In genomic region chr11:116102472-116102871, GRCm38 (mm10) we compare ENCODE assay signal across 7 mouse cellular contexts. TPM values are rescaled to one million over a fixed set of nuclear protein-coding genes. Genes with fewer than 3 reads are reported as not detected.
DNase-seq lines count a peak whose midpoint lies in the region; ATAC-seq and TF ChIP-seq lines count a peak whose summit lies in the region.

No protein-coding gene starts in this region.

- in situ Hi-C loops in ES-E14 (cut with MboI; ENCODE audit: low sequenced_read_pairs in 2 of 2, unreplicated experiment in 2 of 2): no loop called here

- ATAC-seq in heart, embryonic 16.5 days (replicated peaks; ENCODE audit: extremely low read depth, insufficient read depth, low FRiP score): peak; percentile 19; the same call in 1 of the 2 replicates
- ATAC-seq in liver, embryonic 14.5 days (ENCODE audit: insufficient read depth): no peak

- peak overlapping the region; percentile 20 for H3K4me2 ChIP-seq in heart, embryonic 16.5 days (ENCODE audit: low read depth, low read length)
- H3K4me2 ChIP-seq in liver, embryonic 14.5 days (ENCODE audit: low read depth): peak overlapping the region; percentile 8; the same call in 1 of the 2 replicates

- peaks cover 83% of the 10 kb centered on the region for H3K4me1 ChIP-seq in E14TG2a.4 (replicated peaks; ENCODE audit: low read depth, low read length)
- peaks cover 10 to 26% of the 10 kb centered on the region in 2 experiments for H3K4me1 ChIP-seq in ES-E14 (ENCODE audit: control insufficient read depth in 2 of 2, insufficient read depth in 2 of 2, low read length in 2 of 2, poor library complexity in 1 of 2)
- H3K4me1 ChIP-seq in heart, embryonic 16.5 days (ENCODE audit: control insufficient read depth, insufficient read depth, low read length): peaks cover 78% of the 10 kb centered on the region
- H3K4me1 ChIP-seq in liver, embryonic 14.5 days (replicated peaks; ENCODE audit: control insufficient read depth in 2 of 2, insufficient read depth in 2 of 2, low read length in 1 of 2): peaks cover 13 to 46% of the 10 kb centered on the region in 2 experiments

- no peak for TF ChIP-seq CTCF in E14TG2a.4 (conservative IDR thresholded peaks at IDR 0.05; ENCODE audit: low read length)
- no peak for TF ChIP-seq CTCF in liver, embryonic 14.5 days (IDR thresholded peaks at IDR 0.05; ENCODE audit: low read depth)

- no peak for TF ChIP-seq EP300 in liver, embryonic 14.5 days (IDR thresholded peaks at IDR 0.05; ENCODE audit: low read depth)

- no peak overlapping the region for H3K9ac ChIP-seq in ES-E14 (ENCODE audit: insufficient read depth, low read depth, low read length, poor library complexity, severe bottlenecking)
- peak overlapping the region; percentile 70 for H3K9ac ChIP-seq in heart, embryonic 16.5 days (ENCODE audit: low read length)
- H3K9ac ChIP-seq in liver, embryonic 14.5 days (replicated peaks): no peak overlapping the region

- no peaks in the 10 kb centered on the region for H3K36me3 ChIP-seq in E14TG2a.4 (ENCODE audit: insufficient read depth, low read length)
- no peaks in the 10 kb centered on the region for H3K36me3 ChIP-seq in ES-E14 (ENCODE audit: control insufficient read depth, insufficient read depth, low read length, poor library complexity, severe bottlenecking)
- peaks cover 8% of the 10 kb centered on the region for H3K36me3 ChIP-seq in heart, embryonic 16.5 days (ENCODE audit: control insufficient read depth, insufficient read depth)
- H3K36me3 ChIP-seq in liver, embryonic 14.5 days (replicated peaks; ENCODE audit: control insufficient read depth, insufficient read depth, low read depth): no peaks in the 10 kb centered on the region

- WGBS in heart, embryonic 16.5 days: 50% methylated on average over 3 of the region's 4 CpGs
- 42% methylated on average over 3 of the region's 4 CpGs for WGBS in liver, embryonic 14.5 days (ENCODE audit: insufficient replicate concordance)

- peaks cover 21% of the 10 kb centered on the region for H3K27me3 ChIP-seq in E14TG2a.4 (ENCODE audit: insufficient read depth, low read length)
- H3K27me3 ChIP-seq in heart, embryonic 16.5 days (ENCODE audit: control insufficient read depth, insufficient read depth, low read length): no peaks in the 10 kb centered on the region
- H3K27me3 ChIP-seq in liver, embryonic 14.5 days (ENCODE audit: control insufficient read depth, insufficient read depth, low read length): peaks cover 3% of the 10 kb centered on the region

- peak overlapping the region; percentile 1; the same call in 1 of the 2 replicates for H3K27ac ChIP-seq in ES-E14 (ENCODE audit: insufficient read depth, low read depth, low read length, poor library complexity, severe bottlenecking)
- H3K27ac ChIP-seq in heart, embryonic 16.5 days (ENCODE audit: low read length): peak overlapping the region; percentile 98
- H3K27ac ChIP-seq in liver, embryonic 14.5 days: no peak overlapping the region

- H3K4me3 ChIP-seq in E14TG2a.4 (replicated peaks; ENCODE audit: low read length): peak overlapping the region; percentile 60; the same call in 1 of the 2 replicates
- H3K4me3 ChIP-seq in ES-E14 (ENCODE audit: insufficient read depth in 1 of 2, low read depth in 1 of 2, low read length in 2 of 2, poor library complexity in 1 of 2, severe bottlenecking in 1 of 2): no peak overlapping the region
- H3K4me3 ChIP-seq in heart, embryonic 16.5 days (ENCODE audit: low read length): no peak overlapping the region
- no peak overlapping the region for H3K4me3 ChIP-seq in liver, embryonic 14.5 days (ENCODE audit: insufficient read depth in 1 of 2, low read depth in 2 of 2, low read length in 2 of 2)

- H3K9me3 ChIP-seq in E14TG2a.4 (ENCODE audit: low read length): no peaks in the 10 kb centered on the region
- H3K9me3 ChIP-seq in ES-E14 (ENCODE audit: control insufficient read depth, insufficient read depth, low read depth, low read length): no peaks in the 10 kb centered on the region
- H3K9me3 ChIP-seq in heart, embryonic 16.5 days (replicated peaks; ENCODE audit: control insufficient read depth, low read length): no peaks in the 10 kb centered on the region
- H3K9me3 ChIP-seq in liver, embryonic 14.5 days (ENCODE audit: control insufficient read depth, low read length): no peaks in the 10 kb centered on the region

- no peak for DNase-seq in ES-E14 (ENCODE audit: low read depth, low spot score)
- DNase-seq in liver, embryonic 14.5 days (ENCODE audit: low read depth in 3 of 3, low spot score in 3 of 3): no peak
- no peak for DNase-seq in cerebellum, postnatal 36 days
- no peak for DNase-seq in frontal cortex, postnatal 25 days (ENCODE audit: low spot score in 2 of 2)
- DNase-seq in cerebellum, adult 18-20 months: no peak

TF ChIP-seq in ES-E14, 5 proteins besides CTCF, POLR2A, EP300 and RAD21:
- TF ChIP-seq ZNF384 (IDR thresholded peaks at IDR 0.05; ENCODE audit: low read depth, low read length) (no peak), HCFC1 (IDR thresholded peaks at IDR 0.05; ENCODE audit: borderline replicate concordance, insufficient read depth, low read length) (no peak), MAFK (IDR thresholded peaks at IDR 0.05; ENCODE audit: insufficient read depth, low read depth, low read length) (no peak), CHD2 (IDR thresholded peaks at IDR 0.05; ENCODE audit: low read depth, low read length) (no peak), ZC3H11A (IDR thresholded peaks at IDR 0.05; ENCODE audit: borderline replicate concordance, low read depth, low read length) (no peak)

RNA-seq across cellular contexts. Expression of gene Wbp2, which starts 15.7 kb away (rescaled TPM):
- total RNA-seq in ES-E14 (2012; rRNA removed): 16.9 and 20.1 TPM in 2 replicates
- polyA plus RNA-seq in heart, embryonic 16.5 days (2015; fragmentation: Nextera tagmentation; extraction: Ambion mirVana): 143 and 153 TPM in 2 replicates
- 46.2 and 57.4 TPM in 2 replicates for polyA plus RNA-seq in liver, embryonic 14.5 days (2012; rRNA removed)
- 74.5 and 87.6 TPM in 2 replicates for polyA plus RNA-seq in liver, embryonic 14.5 days (2014; fragmentation: Nextera tagmentation; extraction: Ambion mirVana)

RNA-seq across cellular contexts. Expression of gene Trim47, which starts 24.5 kb away (rescaled TPM):
- 2.0 and 3.3 TPM in 2 replicates for total RNA-seq in ES-E14 (2012; rRNA removed)
- 79.8 and 89.2 TPM in 2 replicates for polyA plus RNA-seq in heart, embryonic 16.5 days (2015; fragmentation: Nextera tagmentation; extraction: Ambion mirVana)
- 1.8 and 2.0 TPM in 2 replicates for polyA plus RNA-seq in liver, embryonic 14.5 days (2012; rRNA removed)
- 2.2 and 3.2 TPM in 2 replicates for polyA plus RNA-seq in liver, embryonic 14.5 days (2014; fragmentation: Nextera tagmentation; extraction: Ambion mirVana)

RNA-seq across cellular contexts. Expression of gene Unc13d, which starts 24.7 kb away (rescaled TPM):
- total RNA-seq in ES-E14 (2012; rRNA removed): 13.3 and 14.2 TPM in 2 replicates
- 3.2 and 5.9 TPM in 2 replicates for polyA plus RNA-seq in heart, embryonic 16.5 days (2015; fragmentation: Nextera tagmentation; extraction: Ambion mirVana)
- 18.7 and 19.6 TPM in 2 replicates for polyA plus RNA-seq in liver, embryonic 14.5 days (2012; rRNA removed)
- polyA plus RNA-seq in liver, embryonic 14.5 days (2014; fragmentation: Nextera tagmentation; extraction: Ambion mirVana): 14.9 and 16.8 TPM in 2 replicates

RNA-seq across cellular contexts. Expression of gene Trim65, which starts 28.5 kb away (rescaled TPM):
- total RNA-seq in ES-E14 (2012; rRNA removed): 0.31 and 0.42 TPM in 2 replicates
- 5.3 and 6.5 TPM in 2 replicates for polyA plus RNA-seq in heart, embryonic 16.5 days (2015; fragmentation: Nextera tagmentation; extraction: Ambion mirVana)
- 1.4 and 1.5 TPM in 2 replicates for polyA plus RNA-seq in liver, embryonic 14.5 days (2012; rRNA removed)
- polyA plus RNA-seq in liver, embryonic 14.5 days (2014; fragmentation: Nextera tagmentation; extraction: Ambion mirVana): 0.83 and 0.97 TPM in 2 replicates

RNA-seq across cellular contexts. Expression of gene Mrpl38, which starts 36.2 kb away (rescaled TPM):
- 81.1 and 81.3 TPM in 2 replicates for total RNA-seq in ES-E14 (2012; rRNA removed)
- 102 and 106 TPM in 2 replicates for polyA plus RNA-seq in heart, embryonic 16.5 days (2015; fragmentation: Nextera tagmentation; extraction: Ambion mirVana)
- polyA plus RNA-seq in liver, embryonic 14.5 days (2012; rRNA removed): 17.5 and 24.8 TPM in 2 replicates
- 39.5 and 49.2 TPM in 2 replicates for polyA plus RNA-seq in liver, embryonic 14.5 days (2014; fragmentation: Nextera tagmentation; extraction: Ambion mirVana)

Comparison
In these comparisons a context has a peak if more than half of its experiments do, and no peak if none do; other contexts are left out.
1. RNA of gene Trim47, which starts 24.5 kb away (polyA plus RNA-seq): 79.8 to 89.2 TPM in heart, embryonic 16.5 days; 1.8 to 3.2 TPM in liver, embryonic 14.5 days; every median in the first group is over 10 times any median in the second.